Mouse (Mus musculus) limb, embryonic 13.5 days (tissue): Measurements from ENCODE around the gene Dlg2. TPM values are rescaled to one million over a fixed set of nuclear protein-coding genes. Genes with fewer than 3 reads are reported as not detected.

Source experiments
- ATAC-seq: fragments of 200-750 bp; cut with Nextera tagmentation; 2 replicates; pipeline ENCODE4 v1.8.0; 2017; ENCODE audit warnings: low read depth, moderate number of reproducible peaks, moderate TSS enrichment; ENCODE audit not compliant: low FRiP score
- H3K27ac ChIP-seq: fragments of 300-500 bp; sonication (generic); 2 replicates; pipeline ENCODE4 v1.5.1; 2015; ENCODE audit warnings: inconsistent platforms, mild to moderate bottlenecking, moderate library complexity
- H3K27me3 ChIP-seq: fragments of 300-500 bp; sonication (generic); 2 replicates; pipeline ENCODE4 v1.6.1; 2015; ENCODE audit warnings: mild to moderate bottlenecking, inconsistent platforms
- H3K36me3 ChIP-seq: fragments of 300-500 bp; sonication (generic); 2 replicates; pipeline ENCODE4 v1.6.1; 2015; ENCODE audit warnings: inconsistent platforms, mild to moderate bottlenecking, moderate library complexity
- H3K4me1 ChIP-seq: fragments of 300-500 bp; sonication (generic); 2 replicates; pipeline ENCODE4 v1.6.1; 2015; ENCODE audit warnings: inconsistent platforms
- H3K4me2 ChIP-seq: fragments of 300-500 bp; sonication (generic); replicated peaks from 2 replicates; pipeline ENCODE4 v1.6.1; 2015; ENCODE audit warnings: inconsistent platforms, mild to moderate bottlenecking, moderate library complexity
- H3K4me3 ChIP-seq: fragments of 300-500 bp; sonication (generic); 2 replicates; pipeline ENCODE4 v1.5.1; 2015; ENCODE audit warnings: moderate library complexity, mild to moderate bottlenecking, inconsistent platforms
- H3K9ac ChIP-seq: fragments of 300-500 bp; sonication (generic); 2 replicates; pipeline ENCODE4 v1.6.1; 2015; ENCODE audit warnings: mild to moderate bottlenecking, inconsistent platforms
- H3K9me3 ChIP-seq: fragments of 300-500 bp; sonication (generic); 2 replicates; pipeline ENCODE4 v1.6.1; 2016; ENCODE audit warnings: inconsistent platforms
- WGBS: fragments of 180-500 bp; shearing (Covaris S2); methylation state at CpG from one replicate; pipeline ENCODE4 v1.1.7; 2015; 5-methylcytosine and 5-hydroxymethylcytosine counted together
- polyA plus RNA-seq: library from polyadenylated mRNA; unstranded; fragments of >200 nt; fragmentation: Nextera tagmentation; extraction: Ambion mirVana; gene quantifications from 2 replicates; pipeline ENCODE4 v1.2.1, GENCODE M21; 2015

Gene Dlg2
- polyA plus RNA-seq, 1 experiment from 2014 or later: 4.2 TPM

GRCm38 (mm10) chr7:90457517-90457916 lies 19.0 kb upstream of the Dlg2 start:
- Histone ChIP-seq H3K36me3 (peaks cover 16% of the 10 kb centered on the region), H3K27me3 (peaks cover 9% of the 10 kb centered on the region), H3K4me1 (peaks cover 12% of the 10 kb centered on the region), H3K4me2 (peak overlapping the region; percentile 70), H3K9ac (peak overlapping the region; percentile 83), H3K9me3 (no peaks in the 10 kb centered on the region), H3K4me3 (peak overlapping the region; percentile 75), H3K27ac (peak overlapping the region; percentile 92)
- peak; percentile 66 for ATAC-seq
- 8% methylated on average over 10 of the region's 10 CpGs for WGBS

GRCm38 (mm10) chr7:90460330-90460729 lies 16.1 kb upstream of the Dlg2 start:
- Histone ChIP-seq H3K4me3 (no peak overlapping the region), H3K9me3 (no peaks in the 10 kb centered on the region), H3K27me3 (peaks cover 9% of the 10 kb centered on the region), H3K4me2 (no peak overlapping the region), H3K4me1 (peaks cover 12% of the 10 kb centered on the region), H3K9ac (no peak overlapping the region), H3K36me3 (no peaks in the 10 kb centered on the region), H3K27ac (no peak overlapping the region)
- WGBS: 45% methylated on average over 10 of the region's 10 CpGs
- ATAC-seq: no peak

GRCm38 (mm10) chr7:90460930-90461329 lies 15.5 kb upstream of the Dlg2 start:
- H3K4me3 ChIP-seq: no peak overlapping the region
- ATAC-seq: no peak
- peaks cover 9% of the 10 kb centered on the region for H3K27me3 ChIP-seq
- WGBS: 16% methylated on average over 14 of the region's 14 CpGs
- H3K4me1 ChIP-seq: peaks cover 8% of the 10 kb centered on the region
- H3K27ac ChIP-seq: no peak overlapping the region
- no peaks in the 10 kb centered on the region for H3K9me3 ChIP-seq
- H3K9ac ChIP-seq: no peak overlapping the region
- H3K36me3 ChIP-seq: no peaks in the 10 kb centered on the region
- H3K4me2 ChIP-seq: 0 out of 2 replicates have a peak overlapping the region, but pooled peaks have one; percentile 9

GRCm38 (mm10) chr7:90461441-90461840 lies 15.0 kb upstream of the Dlg2 start:
- Histone ChIP-seq H3K9me3 (no peaks in the 10 kb centered on the region), H3K36me3 (peaks cover 3% of the 10 kb centered on the region; the same call in 1 of the 2 replicates), H3K4me1 (peaks cover 3% of the 10 kb centered on the region; the same call in 1 of the 2 replicates), H3K4me3 (no peak overlapping the region), H3K9ac (no peak overlapping the region), H3K27ac (no peak overlapping the region), H3K27me3 (peaks cover 9% of the 10 kb centered on the region), H3K4me2 (no peak overlapping the region)
- 82% methylated on average over 5 of the region's 5 CpGs for WGBS
- no peak for ATAC-seq

GRCm38 (mm10) chr7:90473511-90473910 lies 3.0 kb upstream of the Dlg2 start:
- 80% methylated on average over 2 of the region's 2 CpGs for WGBS
- peaks cover 10% of the 10 kb centered on the region; the same call in 1 of the 2 replicates for H3K4me1 ChIP-seq
- no peak overlapping the region for H3K9ac ChIP-seq
- no peak for ATAC-seq
- H3K9me3 ChIP-seq: no peaks in the 10 kb centered on the region
- H3K36me3 ChIP-seq: peaks cover 18% of the 10 kb centered on the region
- no peak overlapping the region for H3K4me3 ChIP-seq
- H3K27me3 ChIP-seq: peaks cover 8% of the 10 kb centered on the region; the same call in 1 of the 2 replicates
- H3K4me2 ChIP-seq: no peak overlapping the region
- no peak overlapping the region for H3K27ac ChIP-seq

- Histone ChIP-seq H3K4me1 (peaks cover 10% of the 10 kb centered on the region; the same call in 1 of the 2 replicates), H3K9me3 (no peaks in the 10 kb centered on the region), H3K9ac (peak within 1 kb of the TSS; percentile 77), H3K27me3 (peaks cover 11% of the 10 kb centered on the region), H3K27ac (no peak within 1 kb of the TSS), H3K36me3 (no peaks in the 10 kb centered on the region; the same call in 1 of the 2 replicates), H3K4me2 (peak within 1 kb of the TSS; percentile 89), H3K4me3 (peak within 1 kb of the TSS; percentile 68)
- WGBS: 0% methylated on average over 36 of the region's 36 CpGs
- ATAC-seq: peak; percentile 100
Observed at GRCm38 (mm10) chr7:90475793-90476312, 619 bp upstream of the Dlg2 start, which contains the start of gene Tmem126b. Gene Tmem126b (minus strand): TSS chr7:90476001.

GRCm38 (mm10) chr7:90482607-90483006 lies 6.1 kb downstream of the Dlg2 start:
- WGBS: 91% methylated on average over 2 of the region's 2 CpGs
- H3K4me3 ChIP-seq: no peak overlapping the region

GRCm38 (mm10) chr7:90508124-90508523 lies 31.7 kb downstream of the Dlg2 start:
- H3K27ac ChIP-seq: no peak overlapping the region
- H3K9ac ChIP-seq: no peak overlapping the region
- no peak overlapping the region for H3K4me2 ChIP-seq
- H3K4me1 ChIP-seq: no peaks in the 10 kb centered on the region
- ATAC-seq: no peak
- no peaks in the 10 kb centered on the region for H3K27me3 ChIP-seq
- 75% methylated on average over 3 of the region's 3 CpGs for WGBS
- no peaks in the 10 kb centered on the region for H3K9me3 ChIP-seq
- no peaks in the 10 kb centered on the region for H3K36me3 ChIP-seq
- no peak overlapping the region for H3K4me3 ChIP-seq

More at GRCm38 (mm10) chr7:90482607-90483006, 6.1 kb downstream of the Dlg2 start:
- no peaks in the 10 kb centered on the region for H3K9me3 ChIP-seq
- no peak overlapping the region for H3K27ac ChIP-seq
- H3K9ac ChIP-seq: no peak overlapping the region
- ATAC-seq: no peak
- H3K36me3 ChIP-seq: no peaks in the 10 kb centered on the region
- peaks cover 4% of the 10 kb centered on the region for H3K27me3 ChIP-seq
- H3K4me2 ChIP-seq: no peak overlapping the region
- H3K4me1 ChIP-seq: no peaks in the 10 kb centered on the region

- Histone ChIP-seq H3K9me3 (no peaks in the 10 kb centered on the region), H3K27me3 (no peaks in the 10 kb centered on the region), H3K4me3 (no peak overlapping the region), H3K36me3 (no peaks in the 10 kb centered on the region), H3K4me1 (no peaks in the 10 kb centered on the region), H3K4me2 (no peak overlapping the region), H3K27ac (no peak overlapping the region), H3K9ac (no peak overlapping the region)
- no peak for ATAC-seq
Observed at GRCm38 (mm10) chr7:90512293-90512692, 35.8 kb downstream of the Dlg2 start.

- Histone ChIP-seq H3K9me3 (no peaks in the 10 kb centered on the region), H3K4me3 (no peak overlapping the region), H3K27ac (no peak overlapping the region), H3K4me1 (no peaks in the 10 kb centered on the region), H3K9ac (no peak overlapping the region), H3K4me2 (no peak overlapping the region), H3K36me3 (no peaks in the 10 kb centered on the region), H3K27me3 (no peaks in the 10 kb centered on the region)
- no peak for ATAC-seq
- 55% methylated on average over 9 of the region's 9 CpGs for WGBS
Observed at GRCm38 (mm10) chr7:90539481-90540402, 63.3 kb downstream of the Dlg2 start.

- Histone ChIP-seq H3K4me3 (no peak overlapping the region), H3K27ac (no peak overlapping the region), H3K9ac (no peak overlapping the region), H3K9me3 (no peaks in the 10 kb centered on the region), H3K36me3 (no peaks in the 10 kb centered on the region), H3K27me3 (no peaks in the 10 kb centered on the region), H3K4me2 (no peak overlapping the region), H3K4me1 (no peaks in the 10 kb centered on the region)
- WGBS: 85% methylated on average over 2 of the region's 2 CpGs
- ATAC-seq: no peak
Observed at GRCm38 (mm10) chr7:90540811-90541323, 64.4 kb downstream of the Dlg2 start.

- H3K4me3 ChIP-seq: no peak overlapping the region
- no peaks in the 10 kb centered on the region for H3K9me3 ChIP-seq
- no peaks in the 10 kb centered on the region for H3K36me3 ChIP-seq
- H3K4me1 ChIP-seq: no peaks in the 10 kb centered on the region
- ATAC-seq: no peak
- no peaks in the 10 kb centered on the region for H3K27me3 ChIP-seq
- WGBS: 84% methylated on average over 6 of the region's 6 CpGs
- no peak overlapping the region for H3K9ac ChIP-seq
- no peak overlapping the region for H3K4me2 ChIP-seq
- H3K27ac ChIP-seq: no peak overlapping the region
Observed at GRCm38 (mm10) chr7:90553399-90553798, 76.9 kb downstream of the Dlg2 start.
